Mouse (Mus musculus): ENCODE results near the gene Olfr851. TPM values are rescaled to one million over a fixed set of nuclear protein-coding genes. Genes with fewer than 3 reads are reported as not detected.

Olfr851 gene
- polyA plus RNA-seq (2012) = not detected in 2 replicates

- 0 out of 2 replicates have a peak, but pooled peaks cover 2% of the 10 kb centered on the region for H3K9me3 ChIP-seq (ENCODE audit: control insufficient read depth, low read length)
- H3K27me3 ChIP-seq (ENCODE audit: control insufficient read depth) = no peaks in the 10 kb centered on the region
- H3K36me3 ChIP-seq (ENCODE audit: control insufficient read depth) = no peaks in the 10 kb centered on the region
- H3K4me3 ChIP-seq (replicated peaks) = no peak within 1 kb of the TSS
- TF ChIP-seq GATA1 (IDR thresholded peaks at IDR 0.05; ENCODE audit: low read length) (no peak), TAL1 (IDR thresholded peaks at IDR 0.05; ENCODE audit: low read length) (no peak)
- H3K4me1 ChIP-seq (ENCODE audit: control insufficient read depth) = no peaks in the 10 kb centered on the region
Observed at GRCm38 (mm10) chr9:19492995-19493394, at the start of gene Olfr851. Gene Olfr851, plus strand, starts transcription at chr9:19493295.

GRCm38 (mm10) chr9:19478148-19478547 is 14.9 kb upstream of the Olfr851 start, which contains the start of gene Olfr850:
Gene Olfr850, minus strand, starts transcription at chr9:19478248.
- no peak for TF ChIP-seq GATA1 (IDR thresholded peaks at IDR 0.05; ENCODE audit: low read length)
- TF ChIP-seq TAL1 (IDR thresholded peaks at IDR 0.05; ENCODE audit: low read length) = no peak
- no peaks in the 10 kb centered on the region for H3K27me3 ChIP-seq (ENCODE audit: control insufficient read depth)
- no peaks in the 10 kb centered on the region for H3K4me1 ChIP-seq (ENCODE audit: control insufficient read depth)
- H3K4me3 ChIP-seq (replicated peaks) = no peak within 1 kb of the TSS
- H3K9me3 ChIP-seq (ENCODE audit: control insufficient read depth, low read length) = no peaks in the 10 kb centered on the region
- H3K36me3 ChIP-seq (ENCODE audit: control insufficient read depth) = no peaks in the 10 kb centered on the region

DNA sequence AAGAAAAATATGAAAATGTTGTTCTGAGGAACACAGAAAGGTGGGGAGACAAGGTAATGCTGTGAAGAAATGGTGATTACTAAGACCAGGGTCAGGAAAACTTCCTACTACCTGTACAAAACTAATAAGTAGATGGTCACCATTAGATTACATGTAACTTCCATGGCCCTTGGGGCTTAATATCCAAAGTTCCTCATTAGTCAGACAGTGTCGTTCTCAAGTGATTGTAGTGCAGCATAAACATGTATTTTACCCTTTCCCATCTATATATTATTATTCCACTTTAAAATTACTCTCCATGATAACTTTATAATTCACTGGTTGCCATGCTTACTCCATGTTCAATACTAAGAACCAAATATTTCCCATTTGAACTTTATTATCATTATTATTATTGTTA is 47.9 kb downstream of the Olfr851 start, which contains the start of gene Olfr853:
TSS of gene Olfr853 (minus strand) at position 101 of the 400 bp plus-strand sequence.
- no peak within 1 kb of the TSS for H3K4me3 ChIP-seq (replicated peaks)
- H3K36me3 ChIP-seq (ENCODE audit: control insufficient read depth) = no peaks in the 10 kb centered on the region
- no peaks in the 10 kb centered on the region for H3K4me1 ChIP-seq (ENCODE audit: control insufficient read depth)
- no peak for TF ChIP-seq GATA1 (IDR thresholded peaks at IDR 0.05; ENCODE audit: low read length)
- TF ChIP-seq TAL1 (IDR thresholded peaks at IDR 0.05; ENCODE audit: low read length) = no peak
- 0 out of 2 replicates have a peak, but pooled peaks cover 3% of the 10 kb centered on the region for H3K9me3 ChIP-seq (ENCODE audit: control insufficient read depth, low read length)
- H3K27me3 ChIP-seq (ENCODE audit: control insufficient read depth) = no peaks in the 10 kb centered on the region

Other genes with a start within 250 kb of the Olfr851 start
- gene Olfr843, start 241.3 kb upstream of the Olfr851 start, polyA plus RNA-seq (2012) = not detected in 2 replicates
- gene Olfr844, start 176.9 kb upstream of the Olfr851 start, polyA plus RNA-seq (2012) = not detected in 2 replicates
- gene Olfr845, start 156.8 kb upstream of the Olfr851 start, polyA plus RNA-seq (2012) = not detected in 2 replicates
- gene Olfr846, start 129.3 kb upstream of the Olfr851 start, polyA plus RNA-seq (2012) = not detected in 2 replicates
- gene Olfr847, start 114.6 kb upstream of the Olfr851 start, polyA plus RNA-seq (2012) = not detected in 2 replicates
- not detected in 2 replicates for gene Olfr849, start 53.0 kb upstream of the Olfr851 start, polyA plus RNA-seq (2012)
- not detected in 2 replicates for gene Olfr850, start 15.0 kb upstream of the Olfr851 start, polyA plus RNA-seq (2012)
- gene Olfr853, start 47.8 kb downstream of the Olfr851 start, polyA plus RNA-seq (2012) = not detected in 2 replicates
- gene Olfr854, start 74.1 kb downstream of the Olfr851 start, polyA plus RNA-seq (2012) = not detected in 2 replicates
- not detected in 2 replicates for gene Olfr855, start 89.3 kb downstream of the Olfr851 start, polyA plus RNA-seq (2012)
- gene Zfp317, start 128.8 kb downstream of the Olfr851 start, polyA plus RNA-seq (2012) = 0.02 TPM in 1 of 2 replicates, not detected in the other
- not detected in 2 replicates for gene Olfr857, start 216.1 kb downstream of the Olfr851 start, polyA plus RNA-seq (2012)

Measured in erythroblast, embryonic 14.5 days (primary cell).